Mouse (Mus musculus) limb, embryonic 14.5 days (tissue): ENCODE measurements around the gene Wdr64. TPM values are rescaled to one million over a fixed set of nuclear protein-coding genes. Genes with fewer than 3 reads are reported as not detected.

Source experiments
- ATAC-seq: fragments of 200-750 bp; cut with Nextera tagmentation; 2 replicates; pipeline ENCODE4 v1.8.0; 2017; ENCODE audit warnings: low read depth, moderate number of reproducible peaks, moderate TSS enrichment; ENCODE audit not compliant: low FRiP score
- DNase-seq: peaks from one replicate; pipeline ENCODE4 v3.0.0-alpha.2; 2015; ENCODE audit warnings: low spot score
- H3K27ac ChIP-seq: fragments of 300-500 bp; sonication (generic); replicated peaks from 2 replicates; pipeline ENCODE4 v1.5.1; 2014; ENCODE audit warnings: low read depth, mild to moderate bottlenecking, low read length, moderate library complexity, mixed read lengths
- H3K27me3 ChIP-seq: fragments of 300-500 bp; sonication (generic); 2 replicates; pipeline ENCODE4 v1.6.1; 2014; ENCODE audit warnings: low read length, mixed read lengths; ENCODE audit not compliant: control insufficient read depth, insufficient read depth
- H3K36me3 ChIP-seq: fragments of 300-500 bp; sonication (generic); 2 replicates; pipeline ENCODE4 v1.6.1; 2014; ENCODE audit warnings: mild to moderate bottlenecking, low read length, moderate library complexity, mixed read lengths; ENCODE audit not compliant: control insufficient read depth, insufficient read depth
- H3K4me1 ChIP-seq: fragments of 300-500 bp; sonication (generic); 2 replicates; pipeline ENCODE4 v1.6.1; 2014; ENCODE audit warnings: antibody characterized with exemption, low read length, mixed read lengths; ENCODE audit not compliant: control insufficient read depth, insufficient read depth
- H3K4me2 ChIP-seq: fragments of 300-500 bp; sonication (generic); replicated peaks from 2 replicates; pipeline ENCODE4 v1.6.1; 2014; ENCODE audit warnings: low read depth, mild to moderate bottlenecking, low read length, moderate library complexity; ENCODE audit not compliant: severe bottlenecking
- H3K4me3 ChIP-seq: fragments of 300-500 bp; sonication (generic); replicated peaks from 2 replicates; pipeline ENCODE4 v1.5.1; 2014; ENCODE audit warnings: low read length
- H3K9ac ChIP-seq: fragments of 300-500 bp; sonication (generic); 2 replicates; pipeline ENCODE4 v1.6.1; 2014; ENCODE audit warnings: mild to moderate bottlenecking, low read depth, low read length, moderate library complexity; ENCODE audit not compliant: severe bottlenecking
- H3K9me3 ChIP-seq: fragments of 300-500 bp; sonication (generic); 2 replicates; pipeline ENCODE4 v1.6.1; 2016; ENCODE audit warnings: low read length; ENCODE audit not compliant: control insufficient read depth
- POLR2A ChIP-seq: fragments of 200-500 bp; IDR thresholded peaks from 2 replicates; pipeline ENCODE4 v1.8.0; 2012; ENCODE audit warnings: inconsistent platforms, mild to moderate bottlenecking, moderate library complexity, borderline replicate concordance; ENCODE audit not compliant: insufficient read depth, insufficient read length; ENCODE audit errors: extremely low read depth
- WGBS: fragments of 180-500 bp; shearing (Covaris S2); extraction: QIAGEN DNeasy Blood & Tissue Kit; methylation state at CpG from one replicate; pipeline ENCODE4 v1.1.7; 2014; 5-methylcytosine and 5-hydroxymethylcytosine counted together
- polyA plus RNA-seq, 2 experiments: library from polyadenylated mRNA; depleted of rRNA in 1 of 2; stranded (reverse) in 1 of 2; unstranded in 1 of 2; fragments of >200 nt; fragmentation: Nextera tagmentation in 1 of 2; extraction: Ambion mirVana in 1 of 2; gene quantifications; 2 replicates each; pipeline versions ENCODE4 v1.2.1 to v1.2.3; 2012 to 2014

The Wdr64 gene
- polyA plus RNA-seq, 2 experiments, result not detected

- no peak overlapping the region for H3K27ac ChIP-seq
- TF ChIP-seq POLR2A, result no peak
- H3K36me3 ChIP-seq, result no peaks in the 10 kb centered on the region
- H3K4me3 ChIP-seq, result no peak overlapping the region
- no peak overlapping the region for H3K4me2 ChIP-seq
- H3K4me1 ChIP-seq, result no peaks in the 10 kb centered on the region
- no peak for ATAC-seq
- DNase-seq, result no peak
- no peaks in the 10 kb centered on the region for H3K9me3 ChIP-seq
- WGBS, result 59% methylated on average over 3 of the region's 3 CpGs
- H3K27me3 ChIP-seq, result no peaks in the 10 kb centered on the region
- H3K9ac ChIP-seq, result no peak overlapping the region
These were observed 982 bp downstream of the Wdr64 start for GRCm38 (mm10) chr1:175699375-175699774.

- H3K36me3 ChIP-seq, result no peaks in the 10 kb centered on the region
These were observed 1.4 kb downstream of the Wdr64 start for GRCm38 (mm10) chr1:175699796-175700195.

GRCm38 (mm10) chr1:175701145-175701544, 2.8 kb downstream of the Wdr64 start:
- TF ChIP-seq POLR2A, result no peak
- ATAC-seq, result no peak
- no peak for DNase-seq
- Histone ChIP-seq H3K36me3 (no peaks in the 10 kb centered on the region), H3K4me3 (no peak overlapping the region), H3K27me3 (no peaks in the 10 kb centered on the region), H3K9ac (no peak overlapping the region), H3K4me2 (no peak overlapping the region), H3K4me1 (no peaks in the 10 kb centered on the region), H3K9me3 (no peaks in the 10 kb centered on the region), H3K27ac (no peak overlapping the region)
- 62% methylated on average over 4 of the region's 4 CpGs for WGBS

More at GRCm38 (mm10) chr1:175699796-175700195, 1.4 kb downstream of the Wdr64 start:
- Histone ChIP-seq H3K4me2 (no peak overlapping the region), H3K27me3 (no peaks in the 10 kb centered on the region), H3K4me3 (no peak overlapping the region), H3K9me3 (no peaks in the 10 kb centered on the region), H3K9ac (no peak overlapping the region), H3K27ac (no peak overlapping the region), H3K4me1 (no peaks in the 10 kb centered on the region)
- TF ChIP-seq POLR2A, result no peak
- no peak for DNase-seq
- WGBS, result 25% methylated on average over 4 of the region's 4 CpGs
- no peak for ATAC-seq

GRCm38 (mm10) chr1:175707599-175707998, 9.2 kb downstream of the Wdr64 start:
- H3K4me3 ChIP-seq, result no peak overlapping the region
- no peaks in the 10 kb centered on the region for H3K36me3 ChIP-seq
- no peak overlapping the region for H3K4me2 ChIP-seq
- no peak for ATAC-seq
- H3K4me1 ChIP-seq, result no peaks in the 10 kb centered on the region
- no peaks in the 10 kb centered on the region for H3K27me3 ChIP-seq
- H3K9me3 ChIP-seq, result no peaks in the 10 kb centered on the region
- no peak for TF ChIP-seq POLR2A
- no peak overlapping the region for H3K27ac ChIP-seq
- WGBS, result 37% methylated on average over 5 of the region's 5 CpGs
- DNase-seq, result no peak
- no peak overlapping the region for H3K9ac ChIP-seq

GRCm38 (mm10) chr1:175708013-175708412, 9.6 kb downstream of the Wdr64 start:
- Histone ChIP-seq H3K4me3 (no peak overlapping the region), H3K9ac (no peak overlapping the region), H3K4me1 (no peaks in the 10 kb centered on the region), H3K27me3 (no peaks in the 10 kb centered on the region), H3K9me3 (no peaks in the 10 kb centered on the region), H3K4me2 (no peak overlapping the region), H3K27ac (no peak overlapping the region), H3K36me3 (no peaks in the 10 kb centered on the region)
- DNase-seq (no peak), ATAC-seq (no peak)
- TF ChIP-seq POLR2A, result no peak

GRCm38 (mm10) chr1:175712338-175712909, 14.0 kb downstream of the Wdr64 start:
- 72% methylated on average over 11 of the region's 11 CpGs for WGBS
- Histone ChIP-seq H3K4me1 (no peaks in the 10 kb centered on the region), H3K4me3 (no peak overlapping the region), H3K27ac (no peak overlapping the region), H3K27me3 (no peaks in the 10 kb centered on the region), H3K9ac (no peak overlapping the region), H3K9me3 (no peaks in the 10 kb centered on the region), H3K4me2 (no peak overlapping the region), H3K36me3 (no peaks in the 10 kb centered on the region)
- TF ChIP-seq POLR2A, result no peak
- DNase-seq, result no peak
- no peak for ATAC-seq
